Mouse (Mus musculus): ENCODE results near the gene Tmem14c.
"Not testable (repeated sequence)": the region's sequence is repeated elsewhere in the genome, so short reads cannot be mapped to it uniquely, and the experiment has no call there.

Gene Tmem14c

GRCm38 (mm10) chr13:41015829-41016634 is at the start of gene Tmem14c:
TSS of gene Tmem14c (plus strand) at chr13:41016292.
- DNase-seq (ENCODE audit: low read depth, low spot score): peak; percentile 95

- no peak for DNase-seq (ENCODE audit: low read depth, low spot score)
Measured at GRCm38 (mm10) chr13:40967609-40968008, 48.5 kb upstream of the Tmem14c start.

- DNase-seq (ENCODE audit: low read depth, low spot score): no peak
Measured at GRCm38 (mm10) chr13:40968564-40968963, 47.5 kb upstream of the Tmem14c start.

- DNase-seq (ENCODE audit: low read depth, low spot score): no peak
Measured at GRCm38 (mm10) chr13:40969761-40970390, 46.2 kb upstream of the Tmem14c start.

GRCm38 (mm10) chr13:40971261-40971660 is 44.8 kb upstream of the Tmem14c start:
- no peak for DNase-seq (ENCODE audit: low read depth, low spot score)

- DNase-seq (ENCODE audit: low read depth, low spot score): no peak
Measured at GRCm38 (mm10) chr13:40971831-40972230, 44.3 kb upstream of the Tmem14c start.

- no peak for DNase-seq (ENCODE audit: low read depth, low spot score)
Measured at GRCm38 (mm10) chr13:40972976-40973375, 43.1 kb upstream of the Tmem14c start.

- peak; percentile 65 for DNase-seq (ENCODE audit: low read depth, low spot score)
Measured at GRCm38 (mm10) chr13:40977609-40978008, 38.5 kb upstream of the Tmem14c start.

GRCm38 (mm10) chr13:40978652-40979051 is 37.4 kb upstream of the Tmem14c start:
- no peak for DNase-seq (ENCODE audit: low read depth, low spot score)

GRCm38 (mm10) chr13:40979321-40979720 is 36.8 kb upstream of the Tmem14c start:
- no peak for DNase-seq (ENCODE audit: low read depth, low spot score)

GRCm38 (mm10) chr13:40982759-40983158 is 33.3 kb upstream of the Tmem14c start:
- DNase-seq (ENCODE audit: low read depth, low spot score): no peak

- DNase-seq (ENCODE audit: low read depth, low spot score): no peak
Measured at GRCm38 (mm10) chr13:40986081-40986480, 30.0 kb upstream of the Tmem14c start.

- DNase-seq (ENCODE audit: low read depth, low spot score): not testable (repeated sequence)
Measured at GRCm38 (mm10) chr13:40987608-40988303, 28.3 kb upstream of the Tmem14c start.

GRCm38 (mm10) chr13:40988418-40988817 is 27.7 kb upstream of the Tmem14c start:
- DNase-seq (ENCODE audit: low read depth, low spot score): no peak

GRCm38 (mm10) chr13:40994487-40995263 is 21.4 kb upstream of the Tmem14c start:
- no peak for DNase-seq (ENCODE audit: low read depth, low spot score)

- DNase-seq (ENCODE audit: low read depth, low spot score): not testable (repeated sequence)
Measured at GRCm38 (mm10) chr13:40998537-40998936, 17.6 kb upstream of the Tmem14c start.

- no peak for DNase-seq (ENCODE audit: low read depth, low spot score)
Measured at GRCm38 (mm10) chr13:41000140-41000925, 15.8 kb upstream of the Tmem14c start.

- DNase-seq (ENCODE audit: low read depth, low spot score): peak; percentile 93
Measured at GRCm38 (mm10) chr13:41000926-41001639, 15.0 kb upstream of the Tmem14c start, which contains the start of gene Pak1ip1. TSS of gene Pak1ip1 (plus strand) at chr13:41001023.

GRCm38 (mm10) chr13:41002001-41002400 is 14.1 kb upstream of the Tmem14c start:
- no peak for DNase-seq (ENCODE audit: low read depth, low spot score)

- DNase-seq (ENCODE audit: low read depth, low spot score): no peak
Measured at GRCm38 (mm10) chr13:41006244-41006643, 9.8 kb upstream of the Tmem14c start.

Data from mesoderm, embryonic 11.5 days (tissue).